Mouse (Mus musculus) erythroblast, embryonic 14.5 days (primary cell): ENCODE data around the gene Emp3.

Experiments used
- GATA1 ChIP-seq: IDR thresholded peaks from 2 replicates; pipeline ENCODE4 v1.6.1; 2012; ENCODE audit warnings: low read length, inconsistent platforms, mixed read lengths
- TAL1 ChIP-seq: IDR thresholded peaks from 3 replicates; pipeline ENCODE4 v1.6.1; 2012; ENCODE audit warnings: low read length, inconsistent platforms, mixed read lengths

DNA sequence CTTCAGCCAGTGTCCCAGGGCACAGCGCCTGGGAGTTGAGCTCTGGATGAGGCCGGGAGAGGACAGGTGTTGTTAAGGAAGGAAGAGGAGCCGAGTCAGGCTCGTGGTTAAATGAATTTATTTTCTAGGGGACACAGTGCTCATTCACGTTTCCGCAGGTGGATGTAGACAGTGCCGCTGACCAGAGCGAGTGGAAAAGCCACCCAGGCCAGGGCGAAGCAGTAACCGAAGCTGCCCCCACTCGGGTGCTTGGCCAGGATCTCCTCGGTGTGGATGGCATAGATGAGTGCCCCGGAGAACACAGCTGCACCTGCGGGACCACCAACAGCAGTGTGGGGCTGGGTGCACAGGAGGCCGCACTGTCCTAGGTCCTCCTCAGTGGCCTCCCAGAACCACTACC, 3.3 kb downstream of the Emp3 start:
- no peak for TF ChIP-seq TAL1
- TF ChIP-seq GATA1: no peak
